Mouse (Mus musculus) erythroblast, embryonic 14.5 days (primary cell): ENCODE results near the gene Ntf3. TPM values are rescaled to one million over a fixed set of nuclear protein-coding genes. Genes with fewer than 3 reads are reported as not detected.

Source experiments
- H3K27me3 ChIP-seq: 2 replicates; pipeline ENCODE4 v1.6.1; 2012; ENCODE audit warnings: inconsistent platforms; ENCODE audit not compliant: control insufficient read depth
- H3K36me3 ChIP-seq: 2 replicates; pipeline ENCODE4 v1.6.1; 2012; ENCODE audit warnings: mild to moderate bottlenecking, inconsistent platforms; ENCODE audit not compliant: control insufficient read depth
- H3K4me1 ChIP-seq: 2 replicates; pipeline ENCODE4 v1.6.1; 2012; ENCODE audit warnings: inconsistent platforms; ENCODE audit not compliant: control insufficient read depth
- H3K4me3 ChIP-seq: replicated peaks from 2 replicates; pipeline ENCODE3; 2012; ENCODE audit warnings: moderate library complexity, mild to moderate bottlenecking, inconsistent platforms
- H3K9me3 ChIP-seq: 2 replicates; pipeline ENCODE4 v1.6.1; 2012; ENCODE audit warnings: low read length, inconsistent platforms, mixed read lengths; ENCODE audit not compliant: control insufficient read depth
- GATA1 ChIP-seq: IDR thresholded peaks from 2 replicates; pipeline ENCODE4 v1.6.1; 2012; ENCODE audit warnings: low read length, inconsistent platforms, mixed read lengths
- TAL1 ChIP-seq: IDR thresholded peaks from 3 replicates; pipeline ENCODE4 v1.6.1; 2012; ENCODE audit warnings: low read length, inconsistent platforms, mixed read lengths
- polyA plus RNA-seq: library from polyadenylated mRNA; stranded (reverse); fragments of >175 nt; gene quantifications from 2 replicates; pipeline ENCODE4 v1.2.3, GENCODE M21; 2012

Gene Ntf3
- polyA plus RNA-seq, 1 experiment: not detected

DNA sequence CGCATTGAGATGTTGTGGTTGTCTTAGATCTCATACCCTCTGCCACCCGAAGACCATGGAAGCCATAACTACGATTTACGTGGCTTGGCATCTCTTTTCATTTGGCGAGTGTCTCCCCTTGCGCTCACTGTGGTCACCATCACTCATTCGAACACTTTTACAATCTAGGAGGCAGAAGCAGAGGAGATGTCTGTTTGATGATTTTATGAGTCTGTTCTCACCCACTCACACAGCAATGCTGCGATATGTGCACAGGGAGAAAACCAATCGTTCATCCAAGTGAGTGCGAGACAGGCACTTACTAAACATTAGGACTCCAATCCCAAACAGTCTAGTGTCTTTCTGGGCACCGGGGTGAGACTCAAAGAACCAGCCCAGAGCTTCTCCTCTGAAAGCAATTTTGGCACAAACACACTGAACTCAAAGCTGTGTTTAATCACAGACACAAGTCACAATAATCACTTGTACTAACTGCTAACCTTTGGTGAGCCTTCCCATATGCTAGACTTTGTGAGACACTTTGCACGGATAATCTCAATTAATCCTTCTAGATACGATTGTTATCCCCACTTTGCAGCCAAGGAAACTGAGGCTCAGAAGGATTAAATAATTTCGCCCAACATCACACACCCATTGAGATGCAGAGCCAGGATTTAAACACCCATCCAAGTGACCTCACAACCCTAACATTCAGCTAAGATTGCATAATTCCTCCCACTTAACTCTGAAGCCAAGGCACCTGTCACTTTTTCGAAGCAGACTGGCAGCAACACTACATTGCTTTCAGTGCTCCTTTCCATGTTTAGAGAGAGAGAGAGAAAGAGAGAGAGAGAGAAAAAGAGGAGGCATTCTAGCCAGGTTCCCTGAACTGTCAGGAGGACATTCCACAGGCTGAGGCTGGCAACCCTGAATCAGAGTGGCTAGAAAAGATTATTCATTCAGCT lies 55.5 kb downstream of the Ntf3 start:
- Histone ChIP-seq H3K4me1 (no peaks in the 10 kb centered on the region), H3K36me3 (no peaks in the 10 kb centered on the region), H3K9me3 (peaks cover 2% of the 10 kb centered on the region), H3K4me3 (no peak overlapping the region), H3K27me3 (no peaks in the 10 kb centered on the region)
- no peak for TF ChIP-seq TAL1
- TF ChIP-seq GATA1: no peak

DNA sequence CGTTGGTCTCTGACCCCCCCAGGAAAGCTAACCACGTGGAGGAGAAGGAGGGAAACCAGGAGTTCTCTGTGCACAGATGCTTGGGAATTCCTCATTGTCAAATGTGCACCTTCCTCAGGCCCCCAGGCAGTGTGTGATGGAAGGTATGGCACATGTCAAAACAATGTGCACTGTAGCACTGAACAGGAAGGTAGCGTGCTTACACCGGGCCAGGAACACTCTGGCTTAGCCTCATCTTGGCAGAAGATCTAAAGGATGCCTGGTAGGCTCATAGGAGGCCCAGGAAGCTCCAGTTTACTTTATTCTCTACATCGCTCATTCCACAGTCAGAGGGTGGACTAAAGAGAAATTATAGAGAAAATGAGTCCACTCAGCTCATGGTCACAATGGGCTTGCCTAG lies 57.5 kb downstream of the Ntf3 start:
- Histone ChIP-seq H3K4me1 (no peaks in the 10 kb centered on the region), H3K4me3 (no peak overlapping the region), H3K36me3 (no peaks in the 10 kb centered on the region), H3K9me3 (peaks cover 6% of the 10 kb centered on the region), H3K27me3 (no peaks in the 10 kb centered on the region)
- no peak for TF ChIP-seq TAL1
- TF ChIP-seq GATA1: no peak

DNA sequence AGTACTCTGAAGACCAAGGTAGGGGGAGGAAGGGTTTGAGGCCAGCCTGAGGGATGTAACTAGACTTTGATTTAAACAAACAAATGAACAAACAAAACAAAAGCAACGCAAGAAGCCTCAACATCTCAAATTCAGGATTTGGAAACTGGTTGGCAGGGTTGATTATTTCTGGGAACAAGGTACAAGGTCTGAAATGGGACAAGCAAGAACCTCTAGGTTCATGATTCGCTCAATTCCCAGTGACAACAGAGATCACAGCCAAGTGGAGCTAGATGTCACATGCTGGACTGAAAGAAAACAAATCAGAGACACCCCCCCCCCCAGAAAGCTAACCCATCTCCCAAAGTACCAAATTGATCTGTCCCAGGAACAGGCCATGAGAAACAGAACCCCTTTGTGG lies 57.9 kb downstream of the Ntf3 start:
- no peak for TF ChIP-seq GATA1

DNA sequence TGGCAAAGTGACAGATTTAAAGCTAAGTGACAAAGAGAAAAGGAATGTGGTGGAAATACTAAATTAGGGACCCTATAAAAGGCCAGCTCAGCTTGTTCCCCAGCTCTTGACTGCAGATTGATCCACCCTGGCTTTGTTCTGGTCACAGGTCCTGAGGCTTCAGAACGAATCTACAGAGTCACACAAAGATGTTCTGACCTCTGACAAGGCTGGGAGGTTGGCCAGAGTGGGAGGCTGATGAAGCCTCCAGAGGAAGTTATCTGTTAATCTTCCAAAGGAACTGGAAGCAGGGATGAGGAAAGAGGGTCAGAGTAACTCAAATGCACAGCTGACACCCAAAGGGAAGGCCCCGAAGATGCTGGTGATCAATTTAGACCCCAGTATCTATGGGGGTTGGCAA lies 59.3 kb downstream of the Ntf3 start:
- peaks cover 8% of the 10 kb centered on the region for H3K9me3 ChIP-seq
- no peaks in the 10 kb centered on the region for H3K36me3 ChIP-seq
- H3K27me3 ChIP-seq: no peaks in the 10 kb centered on the region
- H3K4me3 ChIP-seq: no peak overlapping the region
- H3K4me1 ChIP-seq: no peaks in the 10 kb centered on the region
- TF ChIP-seq TAL1 (no peak), GATA1 (no peak)

More for the DNA sequence above, 57.9 kb downstream of the Ntf3 start:
- Histone ChIP-seq H3K36me3 (no peaks in the 10 kb centered on the region), H3K4me3 (no peak overlapping the region), H3K9me3 (peaks cover 6% of the 10 kb centered on the region), H3K4me1 (no peaks in the 10 kb centered on the region), H3K27me3 (no peaks in the 10 kb centered on the region)

DNA sequence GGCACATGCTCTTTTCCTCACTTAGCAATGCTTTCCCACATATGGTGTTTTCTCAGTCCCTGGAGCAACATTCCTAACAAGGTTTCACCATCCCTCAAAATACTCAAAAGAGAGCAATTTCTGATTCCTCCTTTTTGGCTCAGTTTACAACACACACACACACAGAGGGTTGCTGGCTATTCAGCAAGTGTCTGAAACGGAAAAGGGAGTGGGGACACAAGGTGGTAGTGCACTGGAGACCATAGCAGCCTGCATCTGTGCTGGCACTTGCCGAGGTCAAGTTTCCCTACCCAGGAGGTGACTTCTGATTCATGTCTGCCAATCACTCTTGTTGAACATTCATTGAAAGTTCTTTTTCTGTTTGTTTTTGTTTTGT lies 59.9 kb downstream of the Ntf3 start:
- H3K27me3 ChIP-seq: no peaks in the 10 kb centered on the region
- no peaks in the 10 kb centered on the region for H3K36me3 ChIP-seq
- peaks cover 8% of the 10 kb centered on the region for H3K9me3 ChIP-seq
- no peaks in the 10 kb centered on the region for H3K4me1 ChIP-seq
- TF ChIP-seq TAL1: no peak
- no peak for TF ChIP-seq GATA1
- H3K4me3 ChIP-seq: no peak overlapping the region

DNA sequence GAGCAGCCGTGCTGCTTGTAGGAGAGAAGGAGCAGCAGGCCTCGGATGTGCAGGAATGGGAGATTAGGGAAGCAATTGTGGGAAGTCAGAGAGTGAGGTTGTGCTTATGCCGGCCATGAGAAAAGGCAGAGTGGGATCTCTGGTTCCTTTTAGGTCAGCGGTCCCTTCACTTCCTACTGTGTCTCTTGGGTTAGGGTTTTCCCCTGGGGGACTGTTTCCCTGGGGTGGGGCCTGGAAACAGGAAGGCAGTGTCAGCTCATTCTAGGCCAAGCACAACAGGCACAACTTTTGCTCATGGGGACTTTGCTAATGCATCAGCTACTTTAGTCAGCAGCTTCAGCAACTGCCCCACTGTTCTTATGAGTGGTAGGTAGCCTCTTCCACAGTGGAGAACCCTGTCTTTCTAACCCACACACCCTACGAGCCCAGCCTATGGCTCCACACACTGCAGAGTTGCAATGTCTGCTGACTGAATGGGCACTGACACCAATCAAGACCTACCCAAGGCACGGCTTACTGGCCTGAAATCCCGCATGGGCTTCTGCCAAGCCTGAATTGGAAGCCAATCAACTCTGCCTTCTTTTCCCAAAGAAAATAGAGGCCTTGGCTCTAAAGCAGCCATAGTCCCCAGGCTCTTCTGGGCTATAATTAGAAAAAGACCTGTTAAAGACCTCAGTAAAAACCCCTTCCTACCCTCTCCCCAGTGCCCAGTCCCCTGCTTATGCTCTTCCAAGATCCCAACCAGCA lies 60.5 kb downstream of the Ntf3 start:
- peaks cover 8% of the 10 kb centered on the region for H3K9me3 ChIP-seq

DNA sequence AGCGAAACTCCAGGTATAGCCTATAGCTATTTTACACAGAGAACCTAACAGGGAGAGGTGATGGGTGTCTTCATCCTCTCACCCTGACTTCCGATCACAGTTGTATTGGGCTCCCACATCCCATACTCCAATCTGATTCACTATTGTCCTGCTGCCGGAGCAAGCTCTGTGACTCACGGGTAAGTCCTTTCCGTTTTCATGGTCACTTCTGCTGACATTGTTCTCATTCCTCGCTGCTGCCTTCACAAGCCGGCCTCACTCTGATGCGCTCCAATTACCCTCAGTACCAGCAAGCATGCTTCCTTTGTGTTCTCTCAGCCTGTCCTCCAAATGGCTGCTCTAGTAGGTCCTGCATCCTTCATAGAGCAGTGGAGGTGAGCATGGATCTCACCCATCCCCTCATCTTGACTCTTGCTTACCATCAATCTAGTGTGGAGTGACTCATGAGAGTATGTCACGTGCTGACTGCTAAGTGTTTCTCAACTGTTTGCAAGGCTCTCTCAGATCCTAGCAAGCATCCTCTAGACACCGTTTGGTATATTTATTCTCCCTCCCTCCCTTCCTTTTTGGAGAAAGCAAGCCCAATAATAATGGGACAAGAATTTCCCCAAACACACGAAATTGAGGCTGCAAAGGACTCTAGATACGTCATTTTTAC lies 61.5 kb downstream of the Ntf3 start:
- H3K9me3 ChIP-seq: peaks cover 6% of the 10 kb centered on the region
- H3K4me3 ChIP-seq: no peak overlapping the region
- TF ChIP-seq GATA1 (no peak), TAL1 (no peak)

More for the DNA sequence above, 60.5 kb downstream of the Ntf3 start:
- Histone ChIP-seq H3K4me1 (no peaks in the 10 kb centered on the region), H3K27me3 (no peaks in the 10 kb centered on the region), H3K4me3 (no peak overlapping the region), H3K36me3 (no peaks in the 10 kb centered on the region)
- TF ChIP-seq GATA1 (no peak), TAL1 (no peak)

DNA sequence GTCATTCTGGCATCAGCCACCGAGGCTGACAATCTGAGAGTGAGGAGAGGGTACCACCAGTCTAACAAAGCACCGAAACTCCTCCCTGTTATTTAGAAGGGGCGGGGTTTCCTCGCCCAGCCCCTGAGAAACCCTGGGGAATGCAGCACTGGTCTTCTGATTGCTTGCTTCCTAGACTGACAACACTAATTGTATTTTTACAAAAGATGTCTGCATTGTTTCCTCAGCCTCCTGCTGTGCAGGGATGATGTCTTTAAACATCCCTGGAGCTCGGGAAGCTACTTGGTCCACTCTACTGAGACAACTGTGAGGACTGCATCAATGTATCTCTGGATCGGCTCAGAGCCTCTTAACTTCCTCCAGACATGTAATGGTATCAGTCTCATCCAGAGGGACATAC lies 64.1 kb downstream of the Ntf3 start:
- H3K27me3 ChIP-seq: no peaks in the 10 kb centered on the region
- H3K36me3 ChIP-seq: no peaks in the 10 kb centered on the region
- TF ChIP-seq GATA1 (no peak), TAL1 (no peak)
- H3K4me3 ChIP-seq: no peak overlapping the region
- no peaks in the 10 kb centered on the region for H3K4me1 ChIP-seq
- peaks cover 6% of the 10 kb centered on the region for H3K9me3 ChIP-seq

More for the DNA sequence above, 61.5 kb downstream of the Ntf3 start:
- no peaks in the 10 kb centered on the region for H3K27me3 ChIP-seq
- no peaks in the 10 kb centered on the region for H3K4me1 ChIP-seq
- H3K36me3 ChIP-seq: no peaks in the 10 kb centered on the region

DNA sequence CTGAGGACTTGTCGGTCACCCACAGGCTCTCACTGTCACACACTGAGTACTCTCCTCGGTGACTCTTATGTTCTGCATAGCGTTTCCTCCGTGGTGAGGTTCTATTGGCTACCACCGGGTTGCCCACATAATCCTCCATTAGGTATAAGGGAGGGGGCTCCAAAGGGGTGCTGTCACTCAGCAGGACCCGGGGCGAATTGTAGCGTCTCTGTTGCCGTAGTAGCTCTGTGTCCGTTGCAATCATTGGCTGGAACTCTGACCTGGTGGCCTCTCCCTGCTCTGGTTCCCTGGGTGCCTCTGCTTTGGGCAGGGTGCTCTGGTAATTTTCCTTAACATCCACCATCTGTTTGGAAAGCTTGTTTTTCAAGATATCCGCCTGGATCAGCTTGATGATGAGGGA lies 64.7 kb downstream of the Ntf3 start:
- Histone ChIP-seq H3K36me3 (no peaks in the 10 kb centered on the region), H3K4me1 (no peaks in the 10 kb centered on the region), H3K4me3 (no peak overlapping the region), H3K27me3 (no peaks in the 10 kb centered on the region), H3K9me3 (peaks cover 6% of the 10 kb centered on the region)
- TF ChIP-seq GATA1 (no peak), TAL1 (no peak)
